18 mouse cellular contexts compared by ENCODE assay signal in the genomic region with DNA sequence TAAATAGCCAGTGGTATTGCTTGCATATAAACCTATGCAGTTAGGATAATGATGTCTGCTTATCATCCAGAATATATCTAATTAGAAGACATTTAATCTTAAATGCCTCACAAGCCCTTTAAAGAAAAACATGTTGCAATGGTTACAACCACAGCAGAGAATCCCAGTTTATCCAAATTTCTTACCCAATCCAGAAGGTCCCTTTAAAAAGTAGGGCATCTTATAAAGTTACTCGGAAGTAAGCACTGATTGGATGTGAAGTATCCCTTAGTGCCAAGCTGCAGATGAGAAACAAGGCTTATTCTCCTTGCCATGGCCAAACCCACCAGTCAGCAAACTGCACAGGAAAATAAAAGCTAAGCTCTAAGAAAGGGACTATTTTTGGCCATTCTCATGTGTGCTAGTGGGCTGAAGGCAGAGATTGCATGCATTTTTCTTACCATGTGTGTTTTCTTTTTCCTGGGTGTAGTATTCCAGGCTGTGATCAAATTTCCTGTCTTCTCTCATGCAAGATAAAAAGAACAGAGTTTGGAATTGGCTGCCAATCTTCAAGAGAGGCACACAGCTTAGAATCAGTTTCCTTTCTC.
A peak's percentile ranks its signal among the peaks of the same experiment; 100 is the strongest.
DNase-seq lines count a peak whose midpoint lies in the region; ATAC-seq and TF ChIP-seq lines count a peak whose summit lies in the region.
"Had no signal": no experiment of that assay in that cellular context is flagged by ENCODE, and none has a peak within 500 bp of the region (broad histone marks: within the 10 kb centered on the region; RNA-seq: fewer than 3 reads in every experiment).

No protein-coding gene starts in this region.

- ATAC-seq in frontal cortex, adult (ENCODE audit: low TSS enrichment): peak; percentile 64
- ATAC-seq in lung, embryonic 16.5 days (ENCODE audit: low read depth): peak; percentile 61; the same call in 1 of the 2 replicates
- no peak for ATAC-seq in lung, postnatal 0 days
- peak; percentile 67; the same call in 1 of the 2 replicates for ATAC-seq in embryonic facial prominence, embryonic 13.5 days (ENCODE audit: insufficient number of reproducible peaks, insufficient read depth, low FRiP score, low TSS enrichment, low read depth)
- ATAC-seq: forebrain, embryonic 13.5 days; hindbrain, postnatal 0 days had no signal

- H3K36me3 ChIP-seq in lung, embryonic 16.5 days (ENCODE audit: control insufficient read depth, insufficient read depth, low read length): no peaks in the 10 kb centered on the region
- H3K36me3 ChIP-seq in lung, postnatal 0 days (ENCODE audit: insufficient read depth, low read length): no peaks in the 10 kb centered on the region
- no peaks in the 10 kb centered on the region for H3K36me3 ChIP-seq in embryonic facial prominence, embryonic 13.5 days
- no peaks in the 10 kb centered on the region for H3K36me3 ChIP-seq in heart, embryonic 10.5 days
- H3K36me3 ChIP-seq: hindbrain, embryonic 12.5 days had no signal

- no peak for TF ChIP-seq EP300 in lung, postnatal 0 days (IDR thresholded peaks at IDR 0.05)

- 43% methylated on average over 1 of the region's 1 CpGs for WGBS in lung, embryonic 16.5 days
- WGBS in lung, postnatal 0 days: 50% methylated on average over 1 of the region's 1 CpGs
- WGBS in embryonic facial prominence, embryonic 13.5 days: 22% methylated on average over 1 of the region's 1 CpGs
- 78% methylated on average over 1 of the region's 1 CpGs for WGBS in heart, embryonic 10.5 days

- DNase-seq in frontal cortex, adult 2 months (ENCODE audit: extremely low spot score in 1 of 2, low spot score in 1 of 2): no peak
- no peak for DNase-seq in lung, postnatal 0 days (ENCODE audit: low spot score)
- no peak for DNase-seq in heart, embryonic 10.5 days (ENCODE audit: low spot score)
- DNase-seq in cerebellum, postnatal 25 days: no peak
- DNase-seq: adrenal gland, postnatal 10 days; cerebellum, adult 11 months; cerebellum, adult 8-10 months; cerebellum, postnatal 14 days; gastrocnemius, adult 2 months; gastrocnemius, postnatal 25 days; heart, postnatal 10 days; heart, postnatal 4 days had no signal

- H3K4me2 ChIP-seq in lung, embryonic 16.5 days (ENCODE audit: low read depth, low read length): no peak overlapping the region
- H3K4me2 ChIP-seq in lung, postnatal 0 days (replicated peaks; ENCODE audit: low read depth, low read length): no peak overlapping the region
- H3K4me2 ChIP-seq in embryonic facial prominence, embryonic 13.5 days: no peak overlapping the region
- H3K4me2 ChIP-seq: forebrain, embryonic 13.5 days; hindbrain, embryonic 12.5 days had no signal

- H3K27me3 ChIP-seq in lung, embryonic 16.5 days (ENCODE audit: control insufficient read depth, insufficient read depth, low read depth, low read length): no peaks in the 10 kb centered on the region
- no peaks in the 10 kb centered on the region for H3K27me3 ChIP-seq in lung, postnatal 0 days (replicated peaks; ENCODE audit: insufficient read depth, low read length)
- no peaks in the 10 kb centered on the region for H3K27me3 ChIP-seq in embryonic facial prominence, embryonic 13.5 days
- no peaks in the 10 kb centered on the region for H3K27me3 ChIP-seq in heart, embryonic 10.5 days (ENCODE audit: insufficient read depth, poor library complexity, severe bottlenecking)
- H3K27me3 ChIP-seq: forebrain, embryonic 13.5 days; hindbrain, embryonic 12.5 days had no signal

- TF ChIP-seq CTCF in lung, postnatal 0 days (IDR thresholded peaks at IDR 0.05): no peak

- no peaks in the 10 kb centered on the region for H3K9me3 ChIP-seq in lung, embryonic 16.5 days (ENCODE audit: control insufficient read depth, low read length)
- no peaks in the 10 kb centered on the region for H3K9me3 ChIP-seq in lung, postnatal 0 days (ENCODE audit: low read length)
- H3K9me3 ChIP-seq in embryonic facial prominence, embryonic 13.5 days: no peaks in the 10 kb centered on the region
- no peaks in the 10 kb centered on the region for H3K9me3 ChIP-seq in heart, embryonic 10.5 days
- H3K9me3 ChIP-seq: forebrain, embryonic 13.5 days; hindbrain, embryonic 12.5 days had no signal

- peaks cover 9% of the 10 kb centered on the region; the same call in 1 of the 2 replicates for H3K4me1 ChIP-seq in lung, embryonic 16.5 days (replicated peaks; ENCODE audit: control insufficient read depth, insufficient read depth, low read length)
- H3K4me1 ChIP-seq in lung, postnatal 0 days (ENCODE audit: insufficient read depth, low read depth, low read length): no peaks in the 10 kb centered on the region
- H3K4me1 ChIP-seq in embryonic facial prominence, embryonic 13.5 days: peaks cover 27% of the 10 kb centered on the region
- H3K4me1 ChIP-seq in heart, embryonic 10.5 days: no peaks in the 10 kb centered on the region
- H3K4me1 ChIP-seq: forebrain, embryonic 13.5 days had no signal

- H3K27ac ChIP-seq in lung, embryonic 16.5 days (ENCODE audit: low read length): peak overlapping the region; percentile 43; the same call in 1 of the 2 replicates
- H3K27ac ChIP-seq in lung, postnatal 0 days (ENCODE audit: low read length): no peak overlapping the region
- H3K27ac ChIP-seq in embryonic facial prominence, embryonic 13.5 days: peak overlapping the region; percentile 57
- no peak overlapping the region for H3K27ac ChIP-seq in heart, embryonic 10.5 days
- H3K27ac ChIP-seq: forebrain, embryonic 13.5 days; gastrocnemius, adult 2 months; hindbrain, embryonic 12.5 days; hindbrain, postnatal 0 days had no signal

- no peak overlapping the region for H3K4me3 ChIP-seq in lung, embryonic 16.5 days (ENCODE audit: low read length)
- no peak overlapping the region for H3K4me3 ChIP-seq in lung, postnatal 0 days (ENCODE audit: low read depth, low read length)
- no peak overlapping the region for H3K4me3 ChIP-seq in embryonic facial prominence, embryonic 13.5 days
- H3K4me3 ChIP-seq in heart, embryonic 10.5 days: no peak overlapping the region
- H3K4me3 ChIP-seq: forebrain, embryonic 13.5 days; gastrocnemius, adult 2 months; hindbrain, embryonic 12.5 days had no signal

- H3K9ac ChIP-seq in lung, embryonic 16.5 days (ENCODE audit: low read length): no peak overlapping the region
- no peak overlapping the region for H3K9ac ChIP-seq in lung, postnatal 0 days (replicated peaks; ENCODE audit: low read depth)
- no peak overlapping the region for H3K9ac ChIP-seq in embryonic facial prominence, embryonic 13.5 days
- H3K9ac ChIP-seq: forebrain, embryonic 13.5 days; hindbrain, embryonic 12.5 days had no signal

Comparison
In these comparisons a context has a peak if more than half of its experiments do, and no peak if none do; other contexts are left out.
1. H3K27ac ChIP-seq: peak in lung, embryonic 16.5 days (single experiment) and embryonic facial prominence, embryonic 13.5 days (single experiment); none in lung, postnatal 0 days (single experiment) and heart, embryonic 10.5 days (single experiment).